Comparison of ENCODE assay signal across 9 mouse cellular contexts in the genomic region with DNA sequence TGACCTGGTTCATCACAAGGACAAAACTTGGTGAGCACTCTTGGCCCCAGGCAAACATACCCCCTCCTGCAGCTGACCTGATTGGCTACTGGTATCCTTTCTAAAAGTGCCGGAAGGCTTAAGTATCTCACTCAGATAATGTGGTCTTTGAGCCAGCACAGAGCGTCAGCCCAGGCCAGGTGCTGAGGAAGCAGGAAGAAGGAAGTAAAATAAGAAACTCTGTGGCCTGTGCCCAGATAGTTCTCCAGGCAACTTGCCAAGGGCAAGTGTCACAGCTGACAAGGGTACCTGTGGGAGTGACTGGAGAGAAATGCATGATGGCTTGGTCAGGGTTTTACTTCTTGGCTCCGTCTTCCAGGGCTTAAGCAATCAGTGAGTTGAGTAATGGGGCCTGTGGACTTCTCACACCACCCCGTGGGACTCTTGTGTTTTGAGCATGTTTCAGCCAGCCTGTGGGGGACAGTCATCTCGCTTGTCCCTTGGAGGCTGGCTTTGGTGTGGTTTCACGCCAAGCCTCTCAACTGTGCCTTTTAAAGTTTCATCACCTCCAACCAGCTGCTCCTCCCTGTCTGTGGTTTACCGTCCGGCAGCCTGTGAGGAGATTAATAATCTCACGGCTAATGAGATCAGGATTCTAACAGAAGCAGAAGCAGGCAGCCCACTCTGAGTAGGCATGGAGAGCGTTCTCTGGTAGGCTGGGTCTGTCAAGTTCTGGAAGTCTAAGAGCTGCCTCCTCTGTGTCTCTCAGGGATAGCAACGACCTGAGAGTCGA.
A peak's percentile ranks its signal among the peaks of the same experiment; 100 is the strongest.
DNase-seq lines count a peak whose midpoint lies in the region; ATAC-seq lines count a peak whose summit lies in the region.
"Had no signal": no experiment of that assay in that cellular context is flagged by ENCODE, and none has a peak within 500 bp of the region (broad histone marks: within the 10 kb centered on the region; RNA-seq: fewer than 3 reads in every experiment).

No protein-coding gene starts in this region.

- H3K4me3 ChIP-seq in kidney, embryonic 15.5 days (replicated peaks) = no peak overlapping the region
- no peak overlapping the region for H3K4me3 ChIP-seq in forebrain, embryonic 11.5 days (ENCODE audit: low read depth, low read length)
- no peak overlapping the region for H3K4me3 ChIP-seq in midbrain, embryonic 11.5 days (ENCODE audit: low read depth, low read length)
- H3K4me3 ChIP-seq: midbrain, embryonic 12.5 days had no signal

- WGBS in kidney, embryonic 15.5 days = 43% methylated on average over 12 of the region's 12 CpGs
- WGBS in forebrain, embryonic 11.5 days = 79% methylated on average over 12 of the region's 12 CpGs
- WGBS in midbrain, embryonic 11.5 days = 74% methylated on average over 12 of the region's 12 CpGs

- DNase-seq in kidney, adult 11 months = peak; percentile 19
- peak; percentile 97 for DNase-seq in heart, adult 11 months
- peak; percentile 41 for DNase-seq in kidney, postnatal 10 days
- DNase-seq in forebrain, embryonic 11.5 days (ENCODE audit: low spot score) = no peak
- no peak for DNase-seq in yolk sac, embryonic 10.5 days (ENCODE audit: low spot score)
- no peak for DNase-seq in midbrain, embryonic 11.5 days (ENCODE audit: low spot score, missing footprints)

- H3K4me1 ChIP-seq in kidney, embryonic 15.5 days = no peaks in the 10 kb centered on the region
- H3K4me1 ChIP-seq in forebrain, embryonic 11.5 days (replicated peaks; ENCODE audit: control insufficient read depth, insufficient read depth, low read length) = no peaks in the 10 kb centered on the region
- no peaks in the 10 kb centered on the region for H3K4me1 ChIP-seq in midbrain, embryonic 11.5 days (ENCODE audit: control insufficient read depth, insufficient read depth, low read length)

- no peak overlapping the region for H3K27ac ChIP-seq in kidney, embryonic 15.5 days
- H3K27ac ChIP-seq in forebrain, embryonic 11.5 days (ENCODE audit: low read depth, low read length) = no peak overlapping the region
- no peak overlapping the region for H3K27ac ChIP-seq in midbrain, embryonic 11.5 days (ENCODE audit: low read depth, low read length)
- H3K27ac ChIP-seq: midbrain, embryonic 12.5 days had no signal

- H3K9ac ChIP-seq in kidney, embryonic 15.5 days = no peak overlapping the region
- H3K9ac ChIP-seq in forebrain, embryonic 11.5 days (ENCODE audit: low read length) = no peak overlapping the region
- no peak overlapping the region for H3K9ac ChIP-seq in midbrain, embryonic 11.5 days (ENCODE audit: low read length)
- H3K9ac ChIP-seq: midbrain, embryonic 12.5 days had no signal

- no peak overlapping the region for H3K4me2 ChIP-seq in kidney, embryonic 15.5 days
- no peak overlapping the region for H3K4me2 ChIP-seq in forebrain, embryonic 11.5 days (ENCODE audit: low read depth, low read length, severe bottlenecking)
- H3K4me2 ChIP-seq in midbrain, embryonic 11.5 days = no peak overlapping the region
- H3K4me2 ChIP-seq: midbrain, embryonic 12.5 days had no signal

- H3K9me3 ChIP-seq in kidney, embryonic 15.5 days (replicated peaks) = no peaks in the 10 kb centered on the region
- no peaks in the 10 kb centered on the region for H3K9me3 ChIP-seq in forebrain, embryonic 11.5 days (ENCODE audit: control insufficient read depth, low read length)
- no peaks in the 10 kb centered on the region for H3K9me3 ChIP-seq in midbrain, embryonic 11.5 days (ENCODE audit: control insufficient read depth, low read length)
- H3K9me3 ChIP-seq: midbrain, embryonic 12.5 days had no signal

- no peaks in the 10 kb centered on the region for H3K27me3 ChIP-seq in kidney, embryonic 15.5 days
- no peaks in the 10 kb centered on the region for H3K27me3 ChIP-seq in forebrain, embryonic 11.5 days (ENCODE audit: control insufficient read depth, insufficient read depth, low read length)
- H3K27me3 ChIP-seq in midbrain, embryonic 11.5 days (ENCODE audit: control insufficient read depth, insufficient read depth, low read length) = no peaks in the 10 kb centered on the region
- H3K27me3 ChIP-seq: midbrain, embryonic 12.5 days had no signal

- ATAC-seq in kidney, embryonic 15.5 days (replicated peaks; ENCODE audit: low FRiP score) = no peak
- peak; percentile 86 for ATAC-seq in megakaryocyte progenitor cell, adult 5-6 weeks (replicated peaks; ENCODE audit: poor library complexity)
- no peak for ATAC-seq in forebrain, embryonic 11.5 days (replicated peaks; ENCODE audit: low FRiP score)
- no peak for ATAC-seq in midbrain, embryonic 11.5 days (ENCODE audit: low FRiP score)

- no peaks in the 10 kb centered on the region for H3K36me3 ChIP-seq in kidney, embryonic 15.5 days
- H3K36me3 ChIP-seq in forebrain, embryonic 11.5 days (ENCODE audit: control insufficient read depth, insufficient read depth, low read length) = no peaks in the 10 kb centered on the region
- no peaks in the 10 kb centered on the region for H3K36me3 ChIP-seq in midbrain, embryonic 11.5 days (ENCODE audit: control insufficient read depth, insufficient read depth, low read length)
- H3K36me3 ChIP-seq: midbrain, embryonic 12.5 days had no signal

Comparison
In these comparisons a context has a peak if more than half of its experiments do, and no peak if none do; other contexts are left out.
1. DNase-seq: peak in kidney, adult 11 months (single experiment), heart, adult 11 months (single experiment) and kidney, postnatal 10 days (single experiment); none in forebrain, embryonic 11.5 days (single experiment), yolk sac, embryonic 10.5 days (single experiment) and midbrain, embryonic 11.5 days (single experiment).